Mouse (Mus musculus) left cerebral cortex, postnatal 4 days (tissue): Measurements from ENCODE around the gene Rnf31. TPM values are rescaled to one million over a fixed set of nuclear protein-coding genes. Genes with fewer than 3 reads are reported as not detected.
A peak's percentile ranks its signal among the peaks of the same experiment; 100 is the strongest.

Experiments used
- DNase-seq: peaks from one replicate; pipeline ENCODE4 v3.0.0-alpha.2; 2022
- intact Hi-C: fragments of 180-260 bp; cut with DNase I; formaldehyde crosslinking; loops from one replicate; pipeline ENCODE4 v1.15.1; 2025
- total RNA-seq, 2 experiments: library from RNA; stranded (reverse); gene quantifications; 2 replicates each; pipeline ENCODE4 v1.2.3; 2021

Rnf31 gene
- total RNA-seq: 10 to 100 TPM; 33.3 to 47.7 TPM

GRCm38 (mm10) chr14:55591331-55591891, at the start of gene Rnf31:
Gene Rnf31 (plus strand): TSS chr14:55591708.
- peak; percentile 92 for DNase-seq
- intact Hi-C loops: no loop called here

- no peak for DNase-seq
- intact Hi-C loops: no loop called here
Observed at GRCm38 (mm10) chr14:55542268-55542667, 49.2 kb upstream of the Rnf31 start.

- intact Hi-C loops: no loop called here
Observed at GRCm38 (mm10) chr14:55544334-55544733, 47.2 kb upstream of the Rnf31 start.

GRCm38 (mm10) chr14:55550191-55550590, 41.3 kb upstream of the Rnf31 start:
- DNase-seq: no peak
- intact Hi-C loops: no loop called here

More at GRCm38 (mm10) chr14:55544334-55544733, 47.2 kb upstream of the Rnf31 start:
- DNase-seq: peak; percentile 65

- no peak for DNase-seq
- intact Hi-C loops: no loop called here
Observed at GRCm38 (mm10) chr14:55551347-55551746, 40.2 kb upstream of the Rnf31 start.

- intact Hi-C loops: no loop called here
Observed at GRCm38 (mm10) chr14:55551794-55552193, 39.7 kb upstream of the Rnf31 start.

GRCm38 (mm10) chr14:55554635-55555034, 36.9 kb upstream of the Rnf31 start:
- DNase-seq: no peak
- intact Hi-C loops: no loop called here

More at GRCm38 (mm10) chr14:55551794-55552193, 39.7 kb upstream of the Rnf31 start:
- no peak for DNase-seq

GRCm38 (mm10) chr14:55555788-55556187, 35.7 kb upstream of the Rnf31 start:
- intact Hi-C loops: no loop called here

GRCm38 (mm10) chr14:55557003-55557402, 34.5 kb upstream of the Rnf31 start:
- intact Hi-C loops: no loop called here
- DNase-seq: peak; percentile 85

More at GRCm38 (mm10) chr14:55555788-55556187, 35.7 kb upstream of the Rnf31 start:
- DNase-seq: no peak

GRCm38 (mm10) chr14:55557587-55557986, 33.9 kb upstream of the Rnf31 start:
- intact Hi-C loops: no loop called here
- DNase-seq: no peak

GRCm38 (mm10) chr14:55558740-55559448, 32.6 kb upstream of the Rnf31 start:
- intact Hi-C loops: no loop called here

GRCm38 (mm10) chr14:55559799-55560201, 31.7 kb upstream of the Rnf31 start, which contains the start of gene Dcaf11:
Gene Dcaf11 (plus strand): TSS chr14:55560006.
- intact Hi-C loops: no loop called here
- DNase-seq: peak; percentile 93

More at GRCm38 (mm10) chr14:55558740-55559448, 32.6 kb upstream of the Rnf31 start:
- no peak for DNase-seq

GRCm38 (mm10) chr14:55560202-55561073, 31.1 kb upstream of the Rnf31 start, which contains the start of gene A730061H03Rik:
Gene A730061H03Rik (minus strand): TSS chr14:55560406.
- intact Hi-C loops: no loop called here
- DNase-seq: peak; percentile 99

GRCm38 (mm10) chr14:55561860-55562259, 29.6 kb upstream of the Rnf31 start:
- intact Hi-C loops: no loop called here

GRCm38 (mm10) chr14:55563249-55563648, 28.3 kb upstream of the Rnf31 start:
- DNase-seq: no peak
- intact Hi-C loops: no loop called here

More at GRCm38 (mm10) chr14:55561860-55562259, 29.6 kb upstream of the Rnf31 start:
- DNase-seq: no peak

GRCm38 (mm10) chr14:55565748-55566147, 25.8 kb upstream of the Rnf31 start:
- DNase-seq: no peak
- intact Hi-C loops: no loop called here

- intact Hi-C loops: no loop called here
- DNase-seq: no peak
Observed at GRCm38 (mm10) chr14:55567496-55567895, 24.0 kb upstream of the Rnf31 start.

GRCm38 (mm10) chr14:55570588-55570987, 20.9 kb upstream of the Rnf31 start:
- intact Hi-C loops: no loop called here

GRCm38 (mm10) chr14:55571760-55572159, 19.7 kb upstream of the Rnf31 start:
- no peak for DNase-seq
- intact Hi-C loops: no loop called here

More at GRCm38 (mm10) chr14:55570588-55570987, 20.9 kb upstream of the Rnf31 start:
- DNase-seq: no peak

- intact Hi-C loops: no loop called here
- DNase-seq: no peak
Observed at GRCm38 (mm10) chr14:55575302-55575701, 16.2 kb upstream of the Rnf31 start, which contains the start of gene Fitm1. Gene Fitm1 (plus strand): TSS chr14:55575617.

- intact Hi-C loops: no loop called here
- DNase-seq: no peak
Observed at GRCm38 (mm10) chr14:55575711-55576110, 15.8 kb upstream of the Rnf31 start.
